Mouse (Mus musculus): ENCODE measurements around the gene Clec4e.
"Not testable (repeated sequence)": the region's sequence is repeated elsewhere in the genome, so short reads cannot be mapped to it uniquely, and the experiment has no call there.

The Clec4e gene

DNA sequence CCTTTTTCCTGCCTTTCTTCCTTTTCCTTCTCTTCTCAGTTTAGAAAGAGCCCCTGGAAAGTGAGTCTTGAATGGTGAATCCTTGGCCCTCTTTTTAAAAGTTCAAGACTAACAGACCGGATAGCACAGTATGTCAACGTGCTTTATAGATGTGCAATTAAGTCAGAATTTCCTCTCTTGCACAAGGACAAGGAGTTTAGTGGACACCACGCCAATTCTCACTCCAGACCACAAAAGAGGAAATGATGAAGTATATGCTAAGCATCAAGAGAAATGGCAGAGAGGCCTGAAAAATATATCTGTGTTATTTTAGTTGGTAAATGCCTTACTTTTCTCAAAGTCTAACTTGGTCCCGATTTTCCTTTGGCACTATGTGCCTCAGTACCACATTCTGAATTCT lies at the start of gene Clec4e:
TSS of gene Clec4e (minus strand) at position 118 of the 400 bp plus-strand sequence.
- DNase-seq, result no peak

DNA sequence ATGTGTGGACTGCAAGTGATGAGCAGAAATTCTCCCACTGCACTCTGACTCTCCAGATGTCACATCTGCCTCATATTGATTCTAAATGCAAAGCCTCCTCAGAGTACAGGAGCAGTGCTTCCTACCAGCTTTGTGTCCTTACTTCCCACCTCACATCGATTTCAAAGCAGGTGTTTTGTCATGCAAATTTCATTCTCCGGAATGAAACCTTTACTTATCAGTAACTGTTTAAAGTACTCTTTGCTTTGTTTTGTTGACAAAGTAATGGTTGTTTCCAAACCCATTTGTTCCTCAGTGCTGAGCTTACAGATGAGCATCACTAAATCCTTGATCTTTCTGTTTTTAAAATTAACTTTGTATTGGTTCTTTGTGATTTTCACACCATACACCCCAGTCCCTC lies 42.8 kb upstream of the Clec4e start:
- DNase-seq, result no peak

GRCm38 (mm10) chr6:123308033-123308432 lies 18.4 kb upstream of the Clec4e start, which contains the start of gene Vmn2r19:
Gene Vmn2r19, plus strand, starts transcription at chr6:123308333.
- DNase-seq, result no peak

GRCm38 (mm10) chr6:123306315-123306714 lies 16.6 kb upstream of the Clec4e start:
- not testable (repeated sequence) for DNase-seq

DNA sequence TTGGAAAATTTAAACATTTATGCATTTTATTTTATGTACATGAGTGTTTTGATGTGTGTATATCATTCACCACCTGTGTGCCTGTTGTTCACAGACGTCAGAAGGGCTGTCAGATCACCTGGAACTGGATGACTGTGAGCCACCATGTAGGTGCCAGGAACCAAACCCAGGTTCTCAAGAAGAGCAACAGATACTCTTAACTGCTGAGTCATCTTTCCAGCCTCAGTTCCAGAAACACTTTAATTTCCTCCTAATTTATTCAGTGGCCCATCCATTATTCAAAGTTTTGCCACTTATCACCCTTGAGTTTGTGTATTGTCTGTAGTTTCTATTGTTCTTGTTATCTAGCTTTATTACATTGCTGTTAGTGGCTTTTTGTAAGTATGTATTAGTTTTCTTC lies 7.0 kb upstream of the Clec4e start:
- DNase-seq, result no peak

DNA sequence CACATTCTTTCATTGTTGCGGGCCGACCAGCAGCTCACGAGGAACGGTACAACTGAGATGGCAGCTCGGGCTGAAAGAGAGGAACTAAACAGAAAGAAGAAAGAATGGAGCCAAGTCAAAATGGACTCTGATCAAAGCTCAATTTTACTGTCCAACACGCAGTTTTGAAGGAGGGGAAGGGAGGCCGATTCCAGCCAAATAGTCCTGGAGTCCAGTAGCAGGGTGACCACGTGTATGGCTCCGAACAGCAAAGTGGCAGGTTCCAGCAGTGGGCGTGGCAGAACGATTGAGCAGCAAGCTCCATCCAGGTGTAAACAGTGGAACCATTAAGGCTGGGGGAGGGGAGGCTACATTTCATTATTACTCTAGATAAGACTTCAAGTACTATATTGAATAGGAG lies 3.8 kb upstream of the Clec4e start:
- not testable (repeated sequence) for DNase-seq

DNA sequence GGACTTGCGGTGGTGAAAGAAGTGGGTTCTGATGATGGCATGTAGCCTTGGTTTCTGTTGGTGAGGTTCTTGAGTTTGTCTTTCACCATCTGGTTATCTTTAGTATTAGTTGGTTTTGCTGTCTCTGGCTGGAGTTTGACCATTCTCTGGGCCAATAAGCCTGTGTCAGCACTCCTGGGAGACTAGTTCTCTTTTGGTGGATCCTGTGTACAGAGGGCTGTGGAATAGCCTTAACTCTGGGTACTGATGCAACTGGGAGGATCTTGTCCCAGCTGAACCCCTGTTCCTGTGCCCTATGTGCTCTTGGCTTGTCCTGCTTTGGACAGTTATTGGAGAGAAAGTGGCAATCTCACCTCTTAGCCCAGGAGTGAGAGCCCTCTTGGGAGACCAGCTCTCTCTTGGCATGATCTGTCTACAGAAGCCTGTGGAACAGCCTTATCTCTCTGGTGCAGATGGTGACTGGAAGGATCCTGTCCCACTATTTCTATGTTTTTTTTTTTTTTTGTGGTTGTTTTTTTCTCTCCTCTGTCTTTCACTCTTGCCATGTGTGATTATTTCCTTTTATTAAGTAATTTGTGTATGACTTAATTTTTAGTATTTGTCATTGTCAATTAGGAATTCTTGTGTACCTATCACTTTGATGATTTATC lies 3.2 kb upstream of the Clec4e start:
- DNase-seq, result no peak

DNA sequence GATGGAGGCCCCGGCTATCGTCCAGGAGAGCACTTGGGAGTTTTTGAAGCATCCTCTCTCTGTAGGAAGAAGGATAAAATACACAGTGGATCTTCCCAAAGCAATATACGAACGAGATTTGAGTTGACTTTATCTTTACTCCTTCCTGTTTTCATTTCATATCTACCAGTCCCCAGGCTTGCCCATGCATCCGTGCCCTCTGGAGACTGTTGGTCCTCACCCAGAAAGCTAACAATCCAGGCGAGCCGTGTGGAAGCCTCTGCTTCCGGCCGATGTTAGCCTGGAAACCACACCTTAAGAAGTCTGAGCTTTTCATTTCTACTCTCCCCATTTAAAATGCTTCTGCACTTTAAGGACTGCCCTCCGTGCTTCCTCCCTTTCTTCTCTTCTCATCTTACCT lies 739 bp downstream of the Clec4e start:
- DNase-seq, result no peak

GRCm38 (mm10) chr6:123286311-123286710 lies 3.4 kb downstream of the Clec4e start:
- no peak for DNase-seq

GRCm38 (mm10) chr6:123279443-123279842 lies 10.2 kb downstream of the Clec4e start:
- no peak for DNase-seq

DNA sequence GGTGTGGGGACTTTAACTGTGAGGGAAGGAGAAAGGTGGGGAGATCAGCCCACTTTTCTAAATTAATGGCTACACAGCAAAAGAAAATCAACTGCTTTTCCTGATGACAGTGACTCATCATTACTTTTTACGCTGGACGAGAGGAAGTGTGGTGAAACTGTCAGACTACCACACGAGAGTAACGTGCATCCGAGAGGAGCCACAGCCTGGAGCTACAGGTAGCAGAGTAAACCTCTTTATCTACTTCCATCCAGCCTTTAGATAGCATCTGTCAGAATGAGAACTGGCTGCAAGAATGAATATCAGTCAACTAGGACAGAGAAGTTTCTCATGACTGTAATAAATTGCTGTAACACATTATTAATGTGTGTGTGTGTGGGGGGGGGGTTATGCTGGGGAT lies 22.7 kb downstream of the Clec4e start:
- no peak for DNase-seq

GRCm38 (mm10) chr6:123265809-123266208 lies 23.9 kb downstream of the Clec4e start:
- no peak for DNase-seq

GRCm38 (mm10) chr6:123264194-123264593 lies 25.5 kb downstream of the Clec4e start:
- DNase-seq, result no peak

DNA sequence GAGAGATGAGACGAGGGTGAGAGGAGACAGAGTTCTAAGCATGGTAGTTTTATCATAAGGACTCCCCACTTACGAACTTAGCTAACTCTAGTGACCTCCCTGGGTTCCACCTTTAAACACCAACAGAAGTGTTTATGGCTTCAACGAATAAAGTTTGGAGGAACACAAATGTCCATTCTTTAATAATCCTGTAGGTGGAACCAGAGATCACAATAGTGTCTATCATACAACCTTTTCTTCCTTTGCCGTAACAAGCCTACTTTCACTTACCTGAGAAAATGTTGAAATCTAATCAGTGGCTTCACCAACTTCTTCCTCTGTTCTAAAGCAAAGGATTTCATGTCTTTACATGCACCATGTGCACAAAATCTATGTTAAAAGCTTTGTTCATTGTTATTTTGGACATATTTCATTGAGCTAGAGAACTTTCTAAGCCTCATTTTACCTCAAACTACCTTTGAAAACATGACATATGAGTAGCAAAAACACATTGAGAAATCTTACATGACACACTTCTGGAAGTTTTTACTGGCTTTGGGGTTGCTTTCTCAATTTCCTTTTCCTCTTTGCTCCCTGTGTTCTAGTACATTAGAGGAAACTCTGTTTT lies 28.0 kb downstream of the Clec4e start, which contains the start of gene Clec4d:
TSS of gene Clec4d (plus strand) at position 557 of the 607 bp plus-strand sequence.
- no peak for DNase-seq

GRCm38 (mm10) chr6:123260868-123261267 lies 28.8 kb downstream of the Clec4e start:
- no peak for DNase-seq

DNA sequence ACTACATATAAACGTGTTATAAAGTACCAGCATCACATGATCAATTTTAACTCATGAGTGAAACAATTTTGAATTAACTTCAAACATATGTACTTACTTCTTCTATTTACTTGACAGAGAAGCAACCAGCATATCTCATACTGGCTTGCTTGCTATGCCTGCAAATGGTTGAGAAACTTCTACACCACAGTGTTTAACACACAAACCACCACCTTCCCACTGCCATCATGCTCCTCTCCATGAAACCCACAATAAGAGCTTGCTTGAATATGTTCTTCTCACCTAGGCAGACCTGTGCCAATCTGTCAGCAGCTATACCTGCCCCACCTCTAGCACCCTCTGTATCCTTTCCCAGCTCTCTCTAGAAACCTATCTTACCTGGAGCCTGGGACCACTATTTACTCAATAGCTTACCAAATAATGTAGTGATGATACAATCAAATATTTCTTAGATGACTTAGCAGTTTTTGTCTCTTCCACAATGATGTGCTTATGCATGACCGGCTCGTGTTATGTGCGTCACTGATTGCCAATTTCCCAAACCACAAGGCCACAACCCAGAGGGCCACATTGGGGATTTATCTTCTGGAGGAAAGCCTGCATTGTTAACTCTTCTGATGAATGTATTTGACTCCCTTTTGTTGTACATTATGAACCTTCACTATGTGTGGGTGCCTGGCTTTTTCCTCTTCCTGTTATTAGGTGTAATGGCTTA lies 29.6 kb downstream of the Clec4e start:
- DNase-seq, result no peak

GRCm38 (mm10) chr6:123258946-123259345 lies 30.7 kb downstream of the Clec4e start:
- DNase-seq, result no peak

DNA sequence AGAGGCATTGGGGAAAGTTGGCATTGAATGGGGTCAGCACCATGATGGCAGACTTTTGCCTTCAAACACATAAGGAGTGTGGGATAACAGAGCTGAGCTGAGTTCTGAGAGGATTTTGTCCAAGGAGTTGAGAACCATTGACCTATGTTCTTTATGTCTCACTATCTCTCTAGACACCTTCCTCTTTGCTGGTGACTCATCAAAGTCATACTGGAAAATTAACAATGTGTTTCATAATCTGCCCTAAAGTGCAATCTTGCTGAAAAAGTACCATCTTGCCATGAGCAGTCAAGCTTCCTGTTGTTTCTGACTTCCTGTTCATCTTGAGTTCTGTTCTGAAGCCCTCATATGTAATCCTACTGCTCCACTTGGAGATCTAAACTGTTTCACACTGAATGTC lies 36.9 kb downstream of the Clec4e start:
- no peak for DNase-seq

- not testable (repeated sequence) for DNase-seq
Observed at GRCm38 (mm10) chr6:123248862-123249261, 40.8 kb downstream of the Clec4e start.

GRCm38 (mm10) chr6:123244201-123244600 lies 45.5 kb downstream of the Clec4e start:
- DNase-seq, result no peak

DNA sequence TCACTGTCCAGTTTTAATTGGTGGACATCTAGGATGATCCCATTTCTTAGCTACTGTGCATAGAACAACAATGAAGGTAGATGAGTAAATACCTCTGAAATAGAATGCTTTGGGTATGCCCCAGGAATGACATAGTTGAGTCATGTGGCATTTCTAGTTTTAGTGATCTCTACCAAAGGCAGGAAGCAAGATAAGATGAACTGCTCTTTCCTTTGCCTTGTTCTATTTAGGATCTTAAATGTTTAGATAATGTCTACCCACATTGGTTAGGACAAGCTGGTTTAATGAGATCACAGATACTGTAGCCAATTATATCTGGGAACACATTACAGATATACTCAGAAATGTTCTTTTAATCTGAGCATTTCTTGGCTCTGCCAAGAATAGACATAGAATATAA lies 52.1 kb downstream of the Clec4e start:
- no peak for DNase-seq

Data from cerebellum, adult 9-10 months (tissue).